Mouse (Mus musculus): ENCODE results near the gene Ikzf2.

DNA sequence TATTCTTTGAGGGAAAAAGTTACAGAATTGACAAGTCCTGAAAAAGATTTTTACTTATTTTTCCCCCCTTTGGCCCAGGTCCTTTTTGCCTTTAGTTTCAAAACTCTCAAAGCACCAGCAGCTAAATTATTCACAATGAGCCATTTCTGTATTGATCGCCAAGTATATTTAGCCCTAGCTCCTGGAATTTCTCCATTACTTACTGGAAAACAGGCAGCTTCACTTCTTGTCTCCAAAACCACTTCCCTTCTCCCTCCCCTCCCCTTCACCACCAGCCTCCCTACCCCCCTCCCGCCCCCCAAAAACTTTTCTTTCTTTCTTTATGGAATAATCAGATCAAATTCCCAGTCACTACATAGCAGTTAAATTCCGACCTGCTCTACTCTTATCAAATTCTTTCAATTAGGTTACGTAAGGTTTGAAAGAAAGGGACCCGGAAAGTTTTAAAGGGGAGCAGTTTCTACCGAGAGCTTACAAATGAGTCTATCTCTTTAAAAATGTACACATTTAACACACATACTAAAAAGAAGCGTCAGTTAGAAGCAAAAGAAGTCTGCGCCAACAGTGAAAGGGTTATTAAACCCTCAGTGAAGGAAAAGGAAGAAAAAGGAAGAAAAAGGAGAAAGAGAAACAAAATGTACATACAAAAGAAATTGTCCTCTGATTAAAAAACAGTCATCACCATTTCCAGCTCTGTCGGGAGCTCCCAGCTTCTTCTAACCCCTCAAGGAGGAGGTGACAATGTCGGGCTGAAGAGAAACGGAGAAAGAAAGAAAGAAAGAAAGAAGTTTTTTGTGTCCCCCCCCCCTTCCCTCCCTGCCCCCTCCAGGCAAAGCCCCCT is 1.8 kb downstream of the Ikzf2 start:
- TF ChIP-seq POLR2A (IDR thresholded peaks at IDR 0.05; ENCODE audit: insufficient read depth, low read depth, low read length) (no peak), CTCF (IDR thresholded peaks at IDR 0.05; ENCODE audit: insufficient read depth, low read depth, low read length) (no peak)
